Mouse (Mus musculus) heart, adult 2 months (tissue): ENCODE measurements at regions not wholly inside any gene's neighbourhood (a gene's known extent, or its start where the extent isn't known, plus 50 kb on each side); places are given as distances from the start of the nearest gene placed in this dataset.

ENCODE experiments used
- DNase-seq, 2 experiments: peaks; one replicate each; pipeline ENCODE4 v3.0.0; 2021
- H3K27ac ChIP-seq: fragments of 200-600 bp; 2 replicates; pipeline ENCODE4 v1.8.1; 2022
- H3K27me3 ChIP-seq: fragments of 200-500 bp; 2 replicates; pipeline ENCODE4 v1.6.1; 2012; ENCODE audit warnings: mild to moderate bottlenecking, low read length, inconsistent platforms, mixed read lengths; ENCODE audit not compliant: control insufficient read depth, insufficient read depth
- H3K36me3 ChIP-seq: fragments of 200-500 bp; 2 replicates; pipeline ENCODE4 v1.6.1; 2012; ENCODE audit warnings: low read length, inconsistent platforms; ENCODE audit not compliant: control insufficient read depth, insufficient read depth
- H3K4me1 ChIP-seq: fragments of 200-500 bp; 2 replicates; pipeline ENCODE4 v1.6.1; 2011; ENCODE audit warnings: low read length; ENCODE audit not compliant: control insufficient read depth, insufficient read depth
- H3K4me3 ChIP-seq: fragments of 200-600 bp; 2 replicates; pipeline ENCODE4 v1.8.1; 2022
- H3K79me2 ChIP-seq: fragments of 200-500 bp; replicated peaks from 2 replicates; pipeline ENCODE4 v1.6.1; 2012; ENCODE audit warnings: mild to moderate bottlenecking, inconsistent platforms, low read length, moderate library complexity, mixed read lengths; ENCODE audit not compliant: control insufficient read depth, insufficient read depth
- H3K9ac ChIP-seq: fragments of 200-500 bp; 2 replicates; pipeline ENCODE4 v1.6.1; 2012; ENCODE audit warnings: low read depth, mild to moderate bottlenecking, control low read depth, inconsistent platforms, low read length, mixed read lengths
- CTCF ChIP-seq: fragments of 200-600 bp; IDR thresholded peaks from 2 replicates; pipeline ENCODE4 v1.8.1; 2022; ENCODE audit warnings: antibody characterized with exemption, mild to moderate bottlenecking, moderate library complexity
- EP300 ChIP-seq: fragments of 200-500 bp; IDR thresholded peaks from 2 replicates; pipeline ENCODE4 v1.6.1; 2011; ENCODE audit warnings: low read depth, low read length, control low read depth; ENCODE audit not compliant: insufficient read depth
- POLR2A ChIP-seq: fragments of 200-500 bp; IDR thresholded peaks from 2 replicates; pipeline ENCODE4 v1.6.1; 2011; ENCODE audit warnings: mild to moderate bottlenecking, low read depth, low read length, control low read depth; ENCODE audit not compliant: insufficient read depth
- WGBS: fragments of 180-500 bp; shearing (Covaris S2); methylation state at CpG from one replicate; pipeline ENCODE4 v1.1.7; 2018; 5-methylcytosine and 5-hydroxymethylcytosine counted together
- intact Hi-C: fragments of 180-260 bp; cut with DNase I; formaldehyde crosslinking; loops from one replicate; pipeline ENCODE4 v1.15.1; 2025

GRCm38 (mm10) chr4:54515934-54516333, 428.9 kb upstream of the Zfp462 start:
- H3K9ac ChIP-seq, result no peak overlapping the region
- no peaks in the 10 kb centered on the region for H3K4me1 ChIP-seq
- H3K27ac ChIP-seq, result no peak overlapping the region
- H3K4me3 ChIP-seq, result no peak overlapping the region
- 91% methylated on average over 1 of the region's 1 CpGs for WGBS
- TF ChIP-seq EP300 (no peak), POLR2A (no peak), CTCF (no peak)
- intact Hi-C loops, result no loop called here
- H3K27me3 ChIP-seq, result no peaks in the 10 kb centered on the region
- H3K79me2 ChIP-seq, result no peaks in the 10 kb centered on the region
- no peak for DNase-seq
- no peaks in the 10 kb centered on the region for H3K36me3 ChIP-seq

DNA sequence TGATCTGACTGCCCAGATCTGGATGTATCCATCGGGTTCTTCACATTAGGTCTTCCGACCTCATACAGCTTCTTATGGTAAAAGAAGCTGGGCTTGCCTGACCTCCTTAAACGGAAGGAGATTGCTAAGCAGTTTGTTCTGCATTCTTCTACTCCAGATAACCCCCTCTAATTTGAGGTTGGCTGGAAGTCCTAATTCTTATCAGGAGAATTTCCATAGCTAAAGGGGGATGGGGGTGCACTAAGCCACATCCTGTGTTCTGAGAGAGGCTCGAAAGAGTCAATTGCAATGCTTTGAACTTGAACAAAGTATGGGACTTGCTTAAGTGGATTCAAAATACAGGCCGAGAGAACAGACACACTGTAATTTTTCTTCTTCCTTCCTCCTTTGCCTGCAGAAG, 421.6 kb upstream of the Zfp462 start:
- intact Hi-C loops, result no loop called here
- Histone ChIP-seq H3K27ac (no peak overlapping the region), H3K4me1 (no peaks in the 10 kb centered on the region; the same call in 1 of the 2 replicates), H3K36me3 (no peaks in the 10 kb centered on the region), H3K27me3 (no peaks in the 10 kb centered on the region), H3K79me2 (no peaks in the 10 kb centered on the region), H3K4me3 (no peak overlapping the region), H3K9ac (no peak overlapping the region)
- 23% methylated on average over 5 of the region's 5 CpGs for WGBS
- no peak for DNase-seq
- TF ChIP-seq EP300 (no peak), POLR2A (no peak), CTCF (no peak)

- intact Hi-C loops, result no loop called here
- TF ChIP-seq EP300, result no peak
- no peak for TF ChIP-seq CTCF
- no peak for TF ChIP-seq POLR2A
- no peaks in the 10 kb centered on the region; the same call in 1 of the 2 replicates for H3K4me1 ChIP-seq
- no peaks in the 10 kb centered on the region for H3K36me3 ChIP-seq
- WGBS, result 76% methylated on average over 5 of the region's 5 CpGs
- no peaks in the 10 kb centered on the region for H3K27me3 ChIP-seq
- no peak overlapping the region for H3K9ac ChIP-seq
- no peak overlapping the region for H3K4me3 ChIP-seq
- DNase-seq, result no peak
- H3K27ac ChIP-seq, result no peak overlapping the region
- H3K79me2 ChIP-seq, result no peaks in the 10 kb centered on the region
Observed at GRCm38 (mm10) chr4:54526003-54526586, 418.8 kb upstream of the Zfp462 start.

DNA sequence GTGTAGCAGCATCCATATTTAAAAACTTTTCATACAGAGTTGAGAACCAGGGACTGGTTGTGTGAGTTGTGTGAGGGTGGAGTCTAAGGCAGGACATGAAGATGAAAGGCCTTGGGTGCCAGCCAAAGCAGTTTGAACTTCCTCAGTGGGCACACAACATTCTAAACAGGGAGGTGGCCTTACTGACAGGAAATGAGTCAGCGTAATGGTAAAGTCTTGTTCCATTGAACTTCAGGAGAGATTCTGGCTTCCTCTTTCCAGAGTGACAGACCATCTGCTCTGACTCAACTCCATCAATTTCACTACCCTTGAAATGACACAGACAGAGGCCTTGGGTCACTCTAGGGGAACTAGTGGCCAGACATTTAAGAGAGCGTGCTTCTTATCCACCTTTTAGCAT, 417.2 kb upstream of the Zfp462 start:
- no peak overlapping the region for H3K4me3 ChIP-seq
- intact Hi-C loops, result no loop called here
- H3K27me3 ChIP-seq, result no peaks in the 10 kb centered on the region
- H3K36me3 ChIP-seq, result no peaks in the 10 kb centered on the region
- WGBS, result 52% methylated on average over 2 of the region's 2 CpGs
- TF ChIP-seq CTCF (no peak), EP300 (no peak), POLR2A (no peak)
- no peak overlapping the region for H3K9ac ChIP-seq
- no peaks in the 10 kb centered on the region; the same call in 1 of the 2 replicates for H3K4me1 ChIP-seq
- no peaks in the 10 kb centered on the region for H3K79me2 ChIP-seq
- H3K27ac ChIP-seq, result no peak overlapping the region
- peak; percentile 27 to 59 for DNase-seq

DNA sequence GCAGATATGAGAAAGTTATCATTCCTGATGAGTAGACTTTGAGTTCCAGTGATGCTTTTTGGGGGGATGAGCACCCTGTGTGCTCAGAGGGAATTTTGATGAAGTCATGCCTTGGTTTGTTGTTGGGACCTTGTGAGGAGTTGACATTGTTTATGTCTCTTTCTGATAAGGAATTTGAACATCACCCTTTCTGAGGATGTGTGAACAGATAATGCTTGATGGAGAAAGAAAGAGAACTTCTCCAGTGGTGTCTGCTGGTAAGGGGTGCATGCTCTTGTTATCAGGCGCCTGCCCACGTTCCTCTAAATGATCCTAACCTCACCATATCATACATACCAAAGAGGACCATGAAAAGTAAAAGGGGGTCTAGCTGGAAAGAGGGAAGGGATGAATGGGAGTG, 413.1 kb upstream of the Zfp462 start:
- intact Hi-C loops, result no loop called here

DNA sequence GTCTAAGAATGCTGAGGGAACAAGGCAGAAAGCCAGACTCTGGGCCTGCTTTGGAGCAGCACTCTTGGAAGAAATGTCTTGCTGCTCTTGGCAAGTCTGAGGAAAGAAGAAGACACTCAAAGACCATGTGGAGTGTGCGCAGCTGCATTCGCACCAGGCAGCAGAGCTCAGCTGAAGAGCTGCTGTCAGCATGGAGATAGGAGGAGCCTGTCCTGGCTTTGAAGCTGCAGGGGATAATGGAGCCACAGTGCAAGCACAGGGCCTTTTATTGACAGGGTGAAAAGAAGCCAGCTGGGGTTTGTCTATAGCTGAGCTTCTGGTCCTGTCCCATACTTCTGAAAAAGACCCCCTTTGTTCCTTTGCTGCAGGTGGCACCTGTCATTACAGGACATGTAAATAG, 411.0 kb upstream of the Zfp462 start:
- Histone ChIP-seq H3K27ac (no peak overlapping the region), H3K36me3 (no peaks in the 10 kb centered on the region), H3K27me3 (no peaks in the 10 kb centered on the region), H3K79me2 (no peaks in the 10 kb centered on the region), H3K4me3 (no peak overlapping the region), H3K9ac (no peak overlapping the region), H3K4me1 (no peaks in the 10 kb centered on the region)
- intact Hi-C loops, result no loop called here
- TF ChIP-seq CTCF, result no peak
- TF ChIP-seq EP300, result no peak
- no peak for TF ChIP-seq POLR2A
- 66% methylated on average over 2 of the region's 2 CpGs for WGBS
- DNase-seq, result no peak

More for the DNA sequence above, 413.1 kb upstream of the Zfp462 start:
- no peak for TF ChIP-seq EP300
- no peak for TF ChIP-seq POLR2A
- no peak for TF ChIP-seq CTCF
- Histone ChIP-seq H3K79me2 (no peaks in the 10 kb centered on the region), H3K27ac (no peak overlapping the region), H3K4me3 (no peak overlapping the region), H3K36me3 (no peaks in the 10 kb centered on the region), H3K27me3 (no peaks in the 10 kb centered on the region), H3K9ac (no peak overlapping the region), H3K4me1 (no peaks in the 10 kb centered on the region)
- no peak for DNase-seq
- WGBS, result 75% methylated on average over 2 of the region's 2 CpGs
